Mouse (Mus musculus) neural tube, embryonic 14.5 days (tissue): ENCODE data around the gene Tnn. TPM values are rescaled to one million over a fixed set of nuclear protein-coding genes. Genes with fewer than 3 reads are reported as not detected.

ENCODE experiments used
- ATAC-seq: fragments of 200-750 bp; cut with Nextera tagmentation; 2 replicates; pipeline ENCODE4 v1.8.0; 2017; ENCODE audit warnings: low read depth, mild to moderate bottlenecking, moderate TSS enrichment, moderate library complexity
- H3K27ac ChIP-seq: fragments of 300-500 bp; sonication (generic); 2 replicates; pipeline ENCODE4 v1.5.1; 2014; ENCODE audit warnings: low read depth, mild to moderate bottlenecking, control low read depth, low read length, moderate library complexity, mixed read lengths
- H3K27me3 ChIP-seq: fragments of 300-500 bp; sonication (generic); 2 replicates; pipeline ENCODE4 v1.6.1; 2014; ENCODE audit warnings: low read length; ENCODE audit not compliant: control insufficient read depth, insufficient read depth
- H3K36me3 ChIP-seq: fragments of 300-500 bp; sonication (generic); 2 replicates; pipeline ENCODE4 v1.6.1; 2014; ENCODE audit warnings: low read length, mixed read lengths; ENCODE audit not compliant: control insufficient read depth, insufficient read depth
- H3K4me1 ChIP-seq: fragments of 300-500 bp; sonication (generic); 2 replicates; pipeline ENCODE4 v1.6.1; 2014; ENCODE audit warnings: low read length; ENCODE audit not compliant: control insufficient read depth, insufficient read depth
- H3K4me2 ChIP-seq: fragments of 300-500 bp; sonication (generic); 2 replicates; pipeline ENCODE4 v1.6.1; 2014; ENCODE audit warnings: mild to moderate bottlenecking, low read depth, low read length, control low read depth
- H3K4me3 ChIP-seq: fragments of 300-500 bp; sonication (generic); 2 replicates; pipeline ENCODE4 v1.5.1; 2014; ENCODE audit warnings: low read depth, low read length, control low read depth, mixed read lengths
- H3K9ac ChIP-seq: fragments of 300-500 bp; sonication (generic); replicated peaks from 2 replicates; pipeline ENCODE4 v1.6.1; 2014; ENCODE audit warnings: low read depth, mild to moderate bottlenecking, control low read depth, low read length, mixed read lengths
- H3K9me3 ChIP-seq: fragments of 300-500 bp; sonication (generic); 2 replicates; pipeline ENCODE4 v1.6.1; 2016; ENCODE audit warnings: low read length; ENCODE audit not compliant: control insufficient read depth
- WGBS: fragments of 180-500 bp; shearing (Covaris S2); extraction: QIAGEN DNeasy Blood & Tissue Kit; methylation state at CpG from one replicate; pipeline ENCODE4 v1.1.7; 2014; 5-methylcytosine and 5-hydroxymethylcytosine counted together
- polyA plus RNA-seq: library from polyadenylated mRNA; unstranded; fragments of >200 nt; fragmentation: Nextera tagmentation; extraction: Ambion mirVana; gene quantifications from 2 replicates; pipeline ENCODE4 v1.2.1, GENCODE M21; 2014

Gene Tnn
- polyA plus RNA-seq, 1 experiment from 2014 or later: 0.19 TPM

- no peaks in the 10 kb centered on the region for H3K36me3 ChIP-seq
- no peaks in the 10 kb centered on the region for H3K9me3 ChIP-seq
- no peak overlapping the region for H3K4me3 ChIP-seq
- no peaks in the 10 kb centered on the region for H3K27me3 ChIP-seq
- no peaks in the 10 kb centered on the region for H3K4me1 ChIP-seq
- ATAC-seq: no peak
- WGBS: 64% methylated on average over 3 of the region's 3 CpGs
- H3K9ac ChIP-seq: no peak overlapping the region
- H3K4me2 ChIP-seq: no peak overlapping the region
- no peak overlapping the region for H3K27ac ChIP-seq
Measured at GRCm38 (mm10) chr1:160061725-160062366, 91.5 kb downstream of the Tnn start.

GRCm38 (mm10) chr1:160061321-160061720, 92.1 kb downstream of the Tnn start:
- H3K9me3 ChIP-seq: no peaks in the 10 kb centered on the region
- no peak overlapping the region for H3K9ac ChIP-seq
- WGBS: 93% methylated on average over 5 of the region's 5 CpGs
- H3K4me3 ChIP-seq: no peak overlapping the region
- no peak for ATAC-seq
- H3K4me2 ChIP-seq: no peak overlapping the region
- H3K27ac ChIP-seq: no peak overlapping the region
- no peaks in the 10 kb centered on the region for H3K36me3 ChIP-seq
- H3K4me1 ChIP-seq: no peaks in the 10 kb centered on the region
- no peaks in the 10 kb centered on the region for H3K27me3 ChIP-seq

- Histone ChIP-seq H3K4me1 (no peaks in the 10 kb centered on the region), H3K4me3 (no peak overlapping the region), H3K27me3 (no peaks in the 10 kb centered on the region), H3K4me2 (no peak overlapping the region), H3K27ac (no peak overlapping the region), H3K9ac (no peak overlapping the region), H3K36me3 (no peaks in the 10 kb centered on the region), H3K9me3 (no peaks in the 10 kb centered on the region)
- 77% methylated on average over 6 of the region's 6 CpGs for WGBS
- ATAC-seq: no peak
Measured at GRCm38 (mm10) chr1:160060542-160060941, 92.8 kb downstream of the Tnn start.

- no peaks in the 10 kb centered on the region for H3K27me3 ChIP-seq
- H3K9me3 ChIP-seq: no peaks in the 10 kb centered on the region
- H3K36me3 ChIP-seq: no peaks in the 10 kb centered on the region
- WGBS: 68% methylated on average over 1 of the region's 1 CpGs
- H3K4me3 ChIP-seq: no peak overlapping the region
- no peak overlapping the region for H3K9ac ChIP-seq
- H3K27ac ChIP-seq: no peak overlapping the region
- H3K4me2 ChIP-seq: no peak overlapping the region
- ATAC-seq: no peak
- H3K4me1 ChIP-seq: no peaks in the 10 kb centered on the region
Measured at GRCm38 (mm10) chr1:160059908-160060307, 93.5 kb downstream of the Tnn start.

- Histone ChIP-seq H3K4me1 (no peaks in the 10 kb centered on the region), H3K4me3 (no peak overlapping the region), H3K4me2 (no peak overlapping the region), H3K9ac (no peak overlapping the region), H3K9me3 (no peaks in the 10 kb centered on the region), H3K27me3 (no peaks in the 10 kb centered on the region), H3K27ac (no peak overlapping the region), H3K36me3 (no peaks in the 10 kb centered on the region)
- no peak for ATAC-seq
- WGBS: 78% methylated on average over 3 of the region's 3 CpGs
Measured at GRCm38 (mm10) chr1:160057657-160058056, 95.7 kb downstream of the Tnn start.

- no peak overlapping the region for H3K9ac ChIP-seq
- ATAC-seq: no peak
- H3K4me2 ChIP-seq: no peak overlapping the region
- no peaks in the 10 kb centered on the region for H3K4me1 ChIP-seq
- H3K9me3 ChIP-seq: no peaks in the 10 kb centered on the region
- no peaks in the 10 kb centered on the region for H3K27me3 ChIP-seq
- H3K4me3 ChIP-seq: no peak overlapping the region
- no peak overlapping the region for H3K27ac ChIP-seq
- no peaks in the 10 kb centered on the region for H3K36me3 ChIP-seq
- WGBS: 87% methylated on average over 5 of the region's 5 CpGs
Measured at GRCm38 (mm10) chr1:160054366-160055078, 98.9 kb downstream of the Tnn start.

GRCm38 (mm10) chr1:160053510-160054305, 99.7 kb downstream of the Tnn start:
- Histone ChIP-seq H3K9ac (no peak overlapping the region), H3K27ac (no peak overlapping the region), H3K4me2 (no peak overlapping the region), H3K27me3 (no peaks in the 10 kb centered on the region), H3K36me3 (no peaks in the 10 kb centered on the region), H3K9me3 (no peaks in the 10 kb centered on the region), H3K4me1 (no peaks in the 10 kb centered on the region), H3K4me3 (no peak overlapping the region)
- WGBS: 80% methylated on average over 5 of the region's 5 CpGs
- ATAC-seq: no peak

GRCm38 (mm10) chr1:160052556-160053315, 100.6 kb downstream of the Tnn start:
- H3K27me3 ChIP-seq: no peaks in the 10 kb centered on the region
- H3K36me3 ChIP-seq: no peaks in the 10 kb centered on the region
- no peaks in the 10 kb centered on the region for H3K4me1 ChIP-seq
- H3K9me3 ChIP-seq: no peaks in the 10 kb centered on the region
- H3K4me3 ChIP-seq: no peak overlapping the region
- H3K27ac ChIP-seq: no peak overlapping the region
- ATAC-seq: no peak
- no peak overlapping the region for H3K9ac ChIP-seq
- H3K4me2 ChIP-seq: no peak overlapping the region
- WGBS: 98% methylated on average over 2 of the region's 2 CpGs
